Mouse (Mus musculus) stomach, postnatal 0 days (tissue): ENCODE measurements around the gene Mgst2.

Experiments
- CTCF ChIP-seq: IDR thresholded peaks from 2 replicates; pipeline ENCODE4 v1.5.1; 2016; ENCODE audit warnings: antibody characterized with exemption, low read depth, mild to moderate bottlenecking, moderate library complexity
- EP300 ChIP-seq: optimal IDR thresholded peaks from 2 replicates; pipeline ENCODE3; 2016; ENCODE audit warnings: antibody characterized with exemption

DNA sequence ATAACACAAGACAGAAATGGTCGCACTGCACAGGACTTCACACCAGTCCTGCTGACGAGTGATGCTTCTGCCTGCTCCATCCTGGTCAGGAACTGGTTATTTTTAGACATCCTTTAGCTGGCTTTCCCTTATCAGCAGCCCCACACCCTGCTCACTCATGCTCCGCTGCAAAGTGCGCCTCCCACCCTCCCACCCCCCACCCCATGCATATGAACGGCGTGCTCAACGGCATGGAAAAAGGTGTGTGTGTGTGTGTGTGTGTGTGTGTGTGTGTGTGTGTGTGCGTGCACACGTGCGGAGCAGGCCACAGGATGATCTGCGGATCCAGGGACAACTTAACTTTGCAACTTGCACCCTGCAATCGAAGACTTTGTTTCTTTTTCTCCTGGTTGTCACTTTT is 68.3 kb downstream of the Mgst2 start:
- no peak for TF ChIP-seq CTCF
- no peak for TF ChIP-seq EP300
